Mouse (Mus musculus) forebrain, embryonic 14.5 days (tissue): ENCODE results near the gene Kank2. TPM values are rescaled to one million over a fixed set of nuclear protein-coding genes. Genes with fewer than 3 reads are reported as not detected.

ENCODE experiments used
- ATAC-seq: fragments of 200-750 bp; cut with Nextera tagmentation; 2 replicates; pipeline ENCODE4 v1.8.0; 2017; ENCODE audit warnings: mild to moderate bottlenecking, moderate library complexity
- DNase-seq: peaks from one replicate; pipeline ENCODE4 v3.0.0-alpha.2; 2015; ENCODE audit warnings: low spot score
- H3K27ac ChIP-seq: fragments of 300-500 bp; sonication (generic); 2 replicates; pipeline ENCODE4 v1.5.1; 2014; ENCODE audit warnings: low read depth, mild to moderate bottlenecking, control low read depth, low read length, moderate library complexity
- H3K27me3 ChIP-seq: fragments of 300-500 bp; sonication (generic); replicated peaks from 2 replicates; pipeline ENCODE4 v1.6.1; 2014; ENCODE audit warnings: low read length, control low read depth, mixed read lengths; ENCODE audit not compliant: control insufficient read depth, insufficient read depth
- H3K36me3 ChIP-seq: fragments of 300-500 bp; sonication (generic); 2 replicates; pipeline ENCODE4 v1.6.1; 2014; ENCODE audit warnings: low read length, control low read depth; ENCODE audit not compliant: control insufficient read depth, insufficient read depth
- H3K4me1 ChIP-seq: fragments of 300-500 bp; sonication (generic); 2 replicates; pipeline ENCODE4 v1.6.1; 2014; ENCODE audit warnings: antibody characterized with exemption, low read length, control low read depth; ENCODE audit not compliant: control insufficient read depth, insufficient read depth
- H3K4me2 ChIP-seq: fragments of 300-500 bp; sonication (generic); 2 replicates; pipeline ENCODE4 v1.6.1; 2014; ENCODE audit warnings: mild to moderate bottlenecking, control low read depth, low read length
- H3K4me3 ChIP-seq: fragments of 300-500 bp; sonication (generic); 2 replicates; pipeline ENCODE4 v1.5.1; 2014; ENCODE audit warnings: low read depth, low read length, control low read depth
- H3K9ac ChIP-seq: fragments of 300-500 bp; sonication (generic); 2 replicates; pipeline ENCODE4 v1.6.1; 2014; ENCODE audit warnings: mild to moderate bottlenecking, low read length, control low read depth, moderate library complexity
- H3K9me3 ChIP-seq: fragments of 300-500 bp; sonication (generic); replicated peaks from 2 replicates; pipeline ENCODE4 v1.6.1; 2016; ENCODE audit warnings: low read length, control low read depth, mixed read lengths; ENCODE audit not compliant: control insufficient read depth
- WGBS: fragments of 180-500 bp; shearing (Covaris S2); extraction: QIAGEN DNeasy Blood & Tissue Kit; methylation state at CpG from one replicate; pipeline ENCODE4 v1.1.7; 2014; 5-methylcytosine and 5-hydroxymethylcytosine counted together
- polyA plus RNA-seq: library from polyadenylated mRNA; unstranded; fragments of >200 nt; fragmentation: Nextera tagmentation; extraction: Ambion mirVana; gene quantifications from 2 replicates; pipeline ENCODE4 v1.2.1, GENCODE M21; 2014

Gene Kank2
- polyA plus RNA-seq, 1 experiment from 2014 or later, result 0.99 TPM

- Histone ChIP-seq H3K4me1 (no peaks in the 10 kb centered on the region), H3K27me3 (no peaks in the 10 kb centered on the region), H3K9me3 (no peaks in the 10 kb centered on the region), H3K4me2 (no peak overlapping the region), H3K4me3 (no peak overlapping the region), H3K36me3 (no peaks in the 10 kb centered on the region), H3K9ac (no peak overlapping the region), H3K27ac (no peak overlapping the region)
- no peak for DNase-seq
- no peak for ATAC-seq
- 91% methylated on average over 11 of the region's 11 CpGs for WGBS
Observed at GRCm38 (mm10) chr9:21806976-21807375, 8.4 kb upstream of the Kank2 start.

DNA sequence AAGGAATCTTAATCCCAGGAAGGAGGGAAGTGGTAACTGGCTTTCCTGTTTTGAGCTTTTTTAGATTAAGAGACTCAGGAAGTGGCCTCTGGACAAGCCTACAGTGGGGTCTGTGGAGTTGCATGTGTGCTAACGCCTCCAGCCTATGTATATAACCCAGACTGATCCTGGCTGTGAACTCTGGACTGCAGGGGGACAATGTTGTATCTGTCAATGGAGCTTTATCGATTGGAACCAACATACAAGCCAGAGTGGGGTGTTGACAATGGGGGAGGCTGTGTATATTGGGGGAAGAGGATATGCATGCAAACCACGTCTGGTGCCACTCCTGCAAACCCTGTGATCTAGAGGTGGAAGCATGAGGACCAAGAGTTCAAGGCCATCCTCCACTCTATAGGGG, 7.8 kb upstream of the Kank2 start:
- no peak for DNase-seq
- 74% methylated on average over 3 of the region's 3 CpGs for WGBS
- no peaks in the 10 kb centered on the region for H3K9me3 ChIP-seq

DNA sequence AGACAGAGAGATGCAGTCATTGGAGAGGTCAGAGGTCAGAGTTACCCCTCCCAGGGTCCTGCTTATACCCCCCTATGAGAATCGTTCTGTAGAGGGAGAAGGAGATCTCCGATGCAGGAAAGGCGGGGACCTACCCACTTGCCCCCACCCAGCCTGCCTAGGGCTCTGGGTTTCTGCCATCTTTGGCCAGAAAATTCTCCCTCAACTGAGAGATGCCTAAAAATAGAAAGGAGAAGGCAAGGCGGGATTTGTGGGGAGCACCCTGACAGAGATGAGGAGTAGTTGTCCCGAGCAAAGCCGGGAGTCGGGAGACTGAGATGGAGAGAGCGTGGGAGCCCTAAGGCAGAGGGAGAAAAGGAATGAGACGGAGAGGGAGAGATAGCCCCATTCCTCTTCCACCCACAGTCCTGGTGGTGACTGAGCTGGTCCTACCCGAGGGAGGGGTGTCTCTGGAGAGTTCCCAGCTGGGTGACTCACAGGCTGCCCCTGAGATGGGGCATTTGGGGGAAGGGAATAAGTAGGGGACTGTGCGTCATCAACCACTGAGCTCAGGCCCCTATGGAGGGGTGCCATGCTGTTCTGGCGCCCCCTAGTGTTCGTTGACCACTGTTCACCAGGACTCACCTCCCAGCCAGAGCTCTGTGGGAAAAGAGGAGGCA, 5.6 kb upstream of the Kank2 start:
- Histone ChIP-seq H3K27me3 (no peaks in the 10 kb centered on the region), H3K4me3 (no peak overlapping the region), H3K4me1 (no peaks in the 10 kb centered on the region), H3K36me3 (no peaks in the 10 kb centered on the region), H3K9me3 (no peaks in the 10 kb centered on the region), H3K27ac (no peak overlapping the region), H3K9ac (no peak overlapping the region), H3K4me2 (no peak overlapping the region)
- 39% methylated on average over 13 of the region's 13 CpGs for WGBS
- DNase-seq (peak; percentile 85), ATAC-seq (peak; percentile 94)

More for the DNA sequence above, 7.8 kb upstream of the Kank2 start:
- Histone ChIP-seq H3K27me3 (no peaks in the 10 kb centered on the region), H3K4me1 (no peaks in the 10 kb centered on the region), H3K9ac (no peak overlapping the region), H3K36me3 (no peaks in the 10 kb centered on the region), H3K4me3 (no peak overlapping the region), H3K4me2 (no peak overlapping the region), H3K27ac (no peak overlapping the region)
- no peak for ATAC-seq

GRCm38 (mm10) chr9:21801591-21801990, 3.0 kb upstream of the Kank2 start:
- no peak for DNase-seq
- H3K4me1 ChIP-seq, result peaks cover 7% of the 10 kb centered on the region
- no peaks in the 10 kb centered on the region for H3K36me3 ChIP-seq
- H3K9me3 ChIP-seq, result no peaks in the 10 kb centered on the region
- H3K4me3 ChIP-seq, result no peak overlapping the region
- no peak for ATAC-seq
- 94% methylated on average over 7 of the region's 7 CpGs for WGBS
- no peak overlapping the region for H3K27ac ChIP-seq
- no peak overlapping the region for H3K4me2 ChIP-seq
- H3K9ac ChIP-seq, result no peak overlapping the region
- H3K27me3 ChIP-seq, result no peaks in the 10 kb centered on the region

DNA sequence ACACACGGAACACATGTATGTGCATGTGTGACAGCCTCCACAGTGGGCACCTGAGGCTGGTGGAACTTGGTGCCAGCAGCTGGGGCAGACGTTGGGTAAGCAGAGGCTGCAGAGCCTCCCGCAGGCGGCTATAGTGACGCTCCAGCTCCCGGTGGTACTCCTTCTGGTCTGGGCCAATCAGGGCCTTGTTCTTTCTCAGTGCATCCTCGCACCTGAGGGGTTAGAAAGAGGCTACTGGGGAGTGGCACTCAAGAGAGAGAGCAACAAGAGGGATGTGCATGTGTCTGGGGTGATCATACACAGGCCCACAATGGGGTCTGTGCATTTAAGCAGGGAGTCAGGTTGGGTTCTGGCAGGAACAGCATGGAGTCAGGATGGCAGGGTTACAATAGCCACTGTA, 2.6 kb upstream of the Kank2 start:
- Histone ChIP-seq H3K4me3 (no peak overlapping the region), H3K9me3 (no peaks in the 10 kb centered on the region), H3K27me3 (no peaks in the 10 kb centered on the region), H3K9ac (no peak overlapping the region), H3K4me1 (peaks cover 7% of the 10 kb centered on the region), H3K4me2 (no peak overlapping the region), H3K36me3 (no peaks in the 10 kb centered on the region), H3K27ac (no peak overlapping the region)
- 74% methylated on average over 7 of the region's 7 CpGs for WGBS
- ATAC-seq (no peak), DNase-seq (no peak)

DNA sequence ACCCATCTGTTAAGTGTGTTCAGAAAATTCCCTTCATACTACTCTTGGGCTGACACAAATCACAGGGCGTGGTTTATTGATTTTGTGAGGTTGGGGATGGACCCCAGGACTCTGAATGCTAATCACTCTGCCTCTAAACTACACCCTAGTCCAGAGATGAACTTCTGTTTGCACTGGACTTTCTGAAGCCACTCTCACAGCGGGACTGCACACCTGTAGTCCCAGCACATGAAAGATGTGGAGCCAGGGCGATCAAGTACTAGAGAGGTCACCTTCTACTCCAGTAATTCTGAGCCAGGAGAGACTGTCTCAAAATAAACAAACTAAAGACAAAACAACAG, 436 bp upstream of the Kank2 start:
- ATAC-seq, result no peak
- WGBS, result 57% methylated on average over 3 of the region's 3 CpGs

GRCm38 (mm10) chr9:21797921-21798344, 611 bp downstream of the Kank2 start:
- ATAC-seq (peak; percentile 59), DNase-seq (peak; percentile 28)
- WGBS, result under 1% methylated on average over 26 of the region's 26 CpGs
- Histone ChIP-seq H3K36me3 (no peaks in the 10 kb centered on the region), H3K9me3 (no peaks in the 10 kb centered on the region), H3K9ac (peak overlapping the region; percentile 68), H3K4me3 (peak overlapping the region; percentile 51), H3K27ac (peak overlapping the region; percentile 52; the same call in 1 of the 2 replicates), H3K27me3 (no peaks in the 10 kb centered on the region), H3K4me2 (peak overlapping the region; percentile 87), H3K4me1 (peaks cover 7% of the 10 kb centered on the region)

More for the DNA sequence above, 436 bp upstream of the Kank2 start:
- Histone ChIP-seq H3K27ac (no peak overlapping the region), H3K9ac (no peak overlapping the region), H3K36me3 (no peaks in the 10 kb centered on the region), H3K9me3 (no peaks in the 10 kb centered on the region), H3K4me2 (peak overlapping the region; percentile 87), H3K27me3 (no peaks in the 10 kb centered on the region), H3K4me1 (peaks cover 7% of the 10 kb centered on the region), H3K4me3 (peak overlapping the region; percentile 51; the same call in 1 of the 2 replicates)
- no peak for DNase-seq

- no peaks in the 10 kb centered on the region for H3K9me3 ChIP-seq
- H3K9ac ChIP-seq, result no peak overlapping the region
- no peaks in the 10 kb centered on the region for H3K36me3 ChIP-seq
- ATAC-seq (no peak), DNase-seq (no peak)
- H3K4me3 ChIP-seq, result no peak overlapping the region
- no peaks in the 10 kb centered on the region for H3K27me3 ChIP-seq
- H3K4me1 ChIP-seq, result peaks cover 7% of the 10 kb centered on the region
- 83% methylated on average over 3 of the region's 3 CpGs for WGBS
- no peak overlapping the region for H3K4me2 ChIP-seq
- H3K27ac ChIP-seq, result no peak overlapping the region
Observed at GRCm38 (mm10) chr9:21796919-21797318, 1.6 kb downstream of the Kank2 start.

- WGBS, result 77% methylated on average over 3 of the region's 3 CpGs
- no peaks in the 10 kb centered on the region for H3K27me3 ChIP-seq
- H3K4me2 ChIP-seq, result no peak overlapping the region
- no peak for ATAC-seq
- peaks cover 7% of the 10 kb centered on the region for H3K4me1 ChIP-seq
- no peak for DNase-seq
- no peak overlapping the region for H3K9ac ChIP-seq
- H3K36me3 ChIP-seq, result no peaks in the 10 kb centered on the region
- H3K4me3 ChIP-seq, result no peak overlapping the region
- H3K27ac ChIP-seq, result no peak overlapping the region
- H3K9me3 ChIP-seq, result no peaks in the 10 kb centered on the region
Observed at GRCm38 (mm10) chr9:21796259-21796658, 2.3 kb downstream of the Kank2 start.
